Mouse (Mus musculus) forebrain, postnatal 0 days (tissue): ENCODE results near the gene Kif23. TPM values are rescaled to one million over a fixed set of nuclear protein-coding genes. Genes with fewer than 3 reads are reported as not detected.

Experiments used
- ATAC-seq: fragments of 200-750 bp; cut with Nextera tagmentation; 2 replicates; pipeline ENCODE4 v1.8.0; 2017; ENCODE audit warnings: mild to moderate bottlenecking, moderate library complexity
- DNase-seq: peaks from one replicate; pipeline ENCODE4 v3.0.0-alpha.2; 2015
- H3K27ac ChIP-seq: fragments of 300-500 bp; sonication (generic); 2 replicates; pipeline ENCODE4 v1.5.1; 2014; ENCODE audit warnings: low read depth, mild to moderate bottlenecking, antibody characterized with exemption, low read length, moderate library complexity, mixed read lengths
- H3K27me3 ChIP-seq: fragments of 300-500 bp; sonication (generic); 2 replicates; pipeline ENCODE4 v1.6.1; 2014; ENCODE audit warnings: mild to moderate bottlenecking, low read length, mixed read lengths; ENCODE audit not compliant: insufficient read depth
- H3K36me3 ChIP-seq: fragments of 300-500 bp; sonication (generic); 2 replicates; pipeline ENCODE4 v1.6.1; 2014; ENCODE audit warnings: mild to moderate bottlenecking, moderate library complexity; ENCODE audit not compliant: insufficient read depth
- H3K4me1 ChIP-seq: fragments of 300-500 bp; sonication (generic); 2 replicates; pipeline ENCODE4 v1.6.1; 2014; ENCODE audit warnings: antibody characterized with exemption; ENCODE audit not compliant: insufficient read depth
- H3K4me2 ChIP-seq: fragments of 300-500 bp; sonication (generic); 2 replicates; pipeline ENCODE4 v1.6.1; 2014; ENCODE audit warnings: low read depth, mild to moderate bottlenecking, moderate library complexity
- H3K4me3 ChIP-seq: fragments of 300-500 bp; sonication (generic); 2 replicates; pipeline ENCODE4 v1.5.1; 2014; ENCODE audit warnings: low read depth, low read length, mixed read lengths
- H3K9ac ChIP-seq: fragments of 300-500 bp; sonication (generic); 2 replicates; pipeline ENCODE4 v1.6.1; 2014; ENCODE audit warnings: mild to moderate bottlenecking
- H3K9me3 ChIP-seq: fragments of 300-500 bp; sonication (generic); 2 replicates; pipeline ENCODE4 v1.6.1; 2016; ENCODE audit warnings: low read length
- CTCF ChIP-seq: sonication (generic); IDR thresholded peaks from 2 replicates; pipeline ENCODE4 v1.5.1; 2016; ENCODE audit warnings: antibody characterized with exemption, control low read depth, low read depth
- WGBS: fragments of 180-500 bp; shearing (Covaris S2); extraction: QIAGEN DNeasy Blood & Tissue Kit; methylation state at CpG from one replicate; pipeline ENCODE4 v1.1.7; 2014; 5-methylcytosine and 5-hydroxymethylcytosine counted together
- polyA plus RNA-seq: library from polyadenylated mRNA; unstranded; fragments of >200 nt; fragmentation: Nextera tagmentation; extraction: Ambion mirVana; gene quantifications from 2 replicates; pipeline ENCODE4 v1.2.1, GENCODE M21; 2015
- total RNA-seq: library from RNA; depleted of rRNA; stranded (reverse); fragments of >200 nt; gene quantifications from 2 replicates; pipeline ENCODE4 v1.2.3, GENCODE M21; 2014; rRNA removed

Kif23 gene
- total RNA-seq (6.7 and 8.1 TPM in 2 replicates), polyA plus RNA-seq (8.2 and 8.3 TPM in 2 replicates)

- TF ChIP-seq CTCF: peak; percentile 91
- no peaks in the 10 kb centered on the region for H3K9me3 ChIP-seq
- peak within 1 kb of the TSS; percentile 100 for H3K4me2 ChIP-seq
- no peaks in the 10 kb centered on the region for H3K27me3 ChIP-seq
- WGBS: 2% methylated on average over 44 of the region's 44 CpGs
- peak within 1 kb of the TSS; percentile 70 for H3K4me3 ChIP-seq
- H3K27ac ChIP-seq: 0 out of 2 replicates have a peak within 1 kb of the TSS, but pooled peaks have one; percentile 36
- H3K36me3 ChIP-seq: no peaks in the 10 kb centered on the region
- DNase-seq: peak; percentile 97
- peak within 1 kb of the TSS; percentile 50 for H3K9ac ChIP-seq
- ATAC-seq: peak; percentile 96
- peaks cover 4% of the 10 kb centered on the region; the same call in 1 of the 2 replicates for H3K4me1 ChIP-seq
Measured at GRCm38 (mm10) chr9:61946623-61947401, at the start of gene Kif23. Gene Kif23 (minus strand): TSS chr9:61946774.

GRCm38 (mm10) chr9:61991158-61991557, 44.6 kb upstream of the Kif23 start:
- no peak overlapping the region for H3K9ac ChIP-seq
- H3K4me1 ChIP-seq: no peaks in the 10 kb centered on the region
- no peaks in the 10 kb centered on the region for H3K36me3 ChIP-seq
- H3K27ac ChIP-seq: no peak overlapping the region
- no peaks in the 10 kb centered on the region for H3K9me3 ChIP-seq
- no peak for DNase-seq
- no peak overlapping the region for H3K4me2 ChIP-seq
- 67% methylated on average over 4 of the region's 4 CpGs for WGBS
- no peak for ATAC-seq
- TF ChIP-seq CTCF: no peak
- no peaks in the 10 kb centered on the region for H3K27me3 ChIP-seq
- H3K4me3 ChIP-seq: no peak overlapping the region

GRCm38 (mm10) chr9:61990738-61991137, 44.2 kb upstream of the Kif23 start:
- Histone ChIP-seq H3K4me2 (no peak overlapping the region), H3K9me3 (no peaks in the 10 kb centered on the region), H3K27ac (no peak overlapping the region), H3K27me3 (no peaks in the 10 kb centered on the region), H3K4me1 (no peaks in the 10 kb centered on the region), H3K9ac (no peak overlapping the region), H3K4me3 (no peak overlapping the region), H3K36me3 (no peaks in the 10 kb centered on the region)
- no peak for TF ChIP-seq CTCF
- 40% methylated on average over 3 of the region's 3 CpGs for WGBS
- DNase-seq: no peak
- no peak for ATAC-seq

GRCm38 (mm10) chr9:61986055-61986454, 39.5 kb upstream of the Kif23 start:
- 90% methylated on average over 7 of the region's 7 CpGs for WGBS
- no peak overlapping the region for H3K4me3 ChIP-seq
- ATAC-seq (no peak), DNase-seq (no peak)
- H3K4me1 ChIP-seq: no peaks in the 10 kb centered on the region
- H3K4me2 ChIP-seq: no peak overlapping the region
- no peak overlapping the region for H3K27ac ChIP-seq
- H3K9ac ChIP-seq: no peak overlapping the region
- no peaks in the 10 kb centered on the region for H3K36me3 ChIP-seq
- no peaks in the 10 kb centered on the region for H3K27me3 ChIP-seq
- TF ChIP-seq CTCF: no peak
- H3K9me3 ChIP-seq: no peaks in the 10 kb centered on the region

GRCm38 (mm10) chr9:61985183-61985863, 38.7 kb upstream of the Kif23 start:
- Histone ChIP-seq H3K27ac (no peak overlapping the region), H3K4me3 (no peak overlapping the region), H3K9ac (no peak overlapping the region), H3K4me2 (no peak overlapping the region), H3K9me3 (no peaks in the 10 kb centered on the region), H3K27me3 (no peaks in the 10 kb centered on the region), H3K4me1 (no peaks in the 10 kb centered on the region), H3K36me3 (no peaks in the 10 kb centered on the region)
- ATAC-seq (no peak), DNase-seq (peak; percentile 55)
- TF ChIP-seq CTCF: peak; percentile 70
- 47% methylated on average over 11 of the region's 11 CpGs for WGBS

GRCm38 (mm10) chr9:61982940-61983620, 36.5 kb upstream of the Kif23 start:
- no peak for DNase-seq
- H3K4me1 ChIP-seq: no peaks in the 10 kb centered on the region
- no peaks in the 10 kb centered on the region for H3K36me3 ChIP-seq
- H3K27ac ChIP-seq: no peak overlapping the region
- H3K4me2 ChIP-seq: no peak overlapping the region
- TF ChIP-seq CTCF: no peak
- H3K9me3 ChIP-seq: no peaks in the 10 kb centered on the region
- no peak overlapping the region for H3K4me3 ChIP-seq
- H3K9ac ChIP-seq: no peak overlapping the region
- WGBS: 85% methylated on average over 7 of the region's 7 CpGs
- no peaks in the 10 kb centered on the region for H3K27me3 ChIP-seq
- no peak for ATAC-seq
